Mouse (Mus musculus) bone marrow macrophage, adult 2 months (primary cell): ENCODE measurements around the gene Gba.

ENCODE experiments used
- CTCF ChIP-seq: IDR thresholded peaks from 2 replicates; pipeline ENCODE4 v1.5.1; 2012; ENCODE audit warnings: low read depth, mild to moderate bottlenecking, low read length, moderate library complexity
- POLR2A ChIP-seq: IDR thresholded peaks from 2 replicates; pipeline ENCODE4 v1.6.1; 2012; ENCODE audit warnings: mild to moderate bottlenecking, low read depth, low read length, borderline replicate concordance

- TF ChIP-seq CTCF, result no peak
- TF ChIP-seq POLR2A, result no peak
Measured at GRCm38 (mm10) chr3:89225918-89226317, 23.2 kb downstream of the Gba start.
